Mouse (Mus musculus): ENCODE measurements around the gene Magel2.

Magel2 gene

GRCm38 (mm10) chr7:62376510-62377304 is at the start of gene Magel2:
Magel2 (plus strand) TSS chr7:62377010.
- peak; percentile 11 for DNase-seq

- DNase-seq, result no peak
These were observed 31.4 kb upstream of the Magel2 start for GRCm38 (mm10) chr7:62345411-62345810.

- DNase-seq, result no peak
These were observed 30.5 kb upstream of the Magel2 start, which contains the start of gene Ndn for GRCm38 (mm10) chr7:62346269-62346668. Ndn (plus strand) TSS chr7:62346569.

- peak; percentile 86 for DNase-seq
These were observed 28.6 kb upstream of the Magel2 start for GRCm38 (mm10) chr7:62348106-62348803.

GRCm38 (mm10) chr7:62348804-62349190 is 28.0 kb upstream of the Magel2 start:
- DNase-seq, result peak; percentile 6

GRCm38 (mm10) chr7:62351266-62351665 is 25.5 kb upstream of the Magel2 start:
- no peak for DNase-seq

GRCm38 (mm10) chr7:62365039-62365636 is 11.7 kb upstream of the Magel2 start:
- no peak for DNase-seq

GRCm38 (mm10) chr7:62366730-62367129 is 10.1 kb upstream of the Magel2 start:
- no peak for DNase-seq

GRCm38 (mm10) chr7:62375658-62376057 is 1.2 kb upstream of the Magel2 start:
- DNase-seq, result peak; percentile 19

- DNase-seq, result no peak
These were observed 503 bp downstream of the Magel2 start for GRCm38 (mm10) chr7:62377313-62377712.

- DNase-seq, result no peak
These were observed 1.7 kb downstream of the Magel2 start for GRCm38 (mm10) chr7:62378529-62378928.

- peak; percentile 40 for DNase-seq
These were observed 5.6 kb downstream of the Magel2 start for GRCm38 (mm10) chr7:62382391-62382790.

GRCm38 (mm10) chr7:62388291-62388690 is 11.5 kb downstream of the Magel2 start:
- no peak for DNase-seq

GRCm38 (mm10) chr7:62392202-62392601 is 15.4 kb downstream of the Magel2 start:
- no peak for DNase-seq

GRCm38 (mm10) chr7:62406573-62407050 is 29.8 kb downstream of the Magel2 start:
- no peak for DNase-seq

GRCm38 (mm10) chr7:62407803-62408202 is 31.0 kb downstream of the Magel2 start:
- DNase-seq, result no peak

- no peak for DNase-seq
These were observed 38.4 kb downstream of the Magel2 start for GRCm38 (mm10) chr7:62415222-62415621.

GRCm38 (mm10) chr7:62416173-62416572 is 39.4 kb downstream of the Magel2 start:
- DNase-seq, result no peak

- no peak for DNase-seq
These were observed 41.5 kb downstream of the Magel2 start for GRCm38 (mm10) chr7:62418346-62418745.

- no peak for DNase-seq
These were observed 42.3 kb downstream of the Magel2 start for GRCm38 (mm10) chr7:62419105-62419492.

GRCm38 (mm10) chr7:62419493-62420360 is 42.9 kb downstream of the Magel2 start, which contains the start of gene Mkrn3:
Mkrn3 (minus strand) TSS chr7:62420139.
- DNase-seq, result peak; percentile 89

- DNase-seq, result no peak
These were observed 43.8 kb downstream of the Magel2 start for GRCm38 (mm10) chr7:62420566-62420965.

All from kidney, postnatal 10 days (tissue).